ENCODE assay signal across 11 mouse cellular contexts in the genomic region with DNA sequence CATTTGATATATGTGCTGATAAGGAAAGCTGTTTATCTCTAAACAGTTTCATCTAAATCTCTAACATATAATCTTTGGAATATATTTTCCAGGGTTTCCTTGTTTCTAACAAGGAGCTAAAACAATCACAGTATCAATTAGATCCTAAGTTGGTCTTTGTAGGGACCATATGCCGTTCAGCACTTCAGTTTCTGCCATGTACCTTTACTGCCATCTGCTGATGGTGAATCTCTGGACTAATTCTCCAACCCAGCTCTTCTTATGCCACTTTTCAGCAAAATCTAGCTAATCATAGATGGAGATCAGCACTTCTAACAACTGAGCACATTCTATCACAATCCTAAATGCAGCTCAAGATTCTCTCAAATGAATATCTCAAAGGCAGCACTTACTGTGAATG.
DNase-seq lines count a peak whose midpoint lies in the region; ATAC-seq lines count a peak whose summit lies in the region.
"Had no signal": no experiment of that assay in that cellular context is flagged by ENCODE, and none has a peak within 500 bp of the region (broad histone marks: within the 10 kb centered on the region; RNA-seq: fewer than 3 reads in every experiment).

No protein-coding gene starts in this region.

- no peak overlapping the region for H3K9ac ChIP-seq in neural tube, embryonic 13.5 days
- H3K9ac ChIP-seq: kidney, embryonic 15.5 days had no signal

- H3K27ac ChIP-seq in neural tube, embryonic 13.5 days (replicated peaks): no peak overlapping the region
- H3K27ac ChIP-seq in limb, embryonic 10.5 days: no peak overlapping the region
- H3K27ac ChIP-seq: kidney, embryonic 15.5 days had no signal

- no peaks in the 10 kb centered on the region for H3K36me3 ChIP-seq in neural tube, embryonic 13.5 days
- H3K36me3 ChIP-seq in limb, embryonic 10.5 days: no peaks in the 10 kb centered on the region
- H3K36me3 ChIP-seq: kidney, embryonic 15.5 days had no signal

- H3K4me2 ChIP-seq in neural tube, embryonic 13.5 days: no peak overlapping the region
- H3K4me2 ChIP-seq: kidney, embryonic 15.5 days had no signal

- peak; percentile 53 for DNase-seq in cerebellum, postnatal 14 days
- no peak for DNase-seq in cerebellum, adult 11-12 months
- no peak for DNase-seq in neural tube, embryonic 10.5 days (ENCODE audit: extremely low spot score, low spot score)
- peak; percentile 69 to 71 for DNase-seq in left cerebral cortex, postnatal 14 days (ENCODE audit: low spot score in 2 of 2)
- DNase-seq in gastrocnemius, postnatal 25 days: no peak
- no peak for DNase-seq in thymus, adult 18-20 months
- no peak for DNase-seq in limb, embryonic 10.5 days (ENCODE audit: low spot score)
- DNase-seq: cerebellum, postnatal 36 days; heart, adult 11 months had no signal

- ATAC-seq in neural tube, embryonic 13.5 days (ENCODE audit: low read depth): 0 out of 2 replicates have a peak, but pooled peaks have one; percentile 47

- no peaks in the 10 kb centered on the region for H3K27me3 ChIP-seq in neural tube, embryonic 13.5 days
- no peaks in the 10 kb centered on the region for H3K27me3 ChIP-seq in limb, embryonic 10.5 days (ENCODE audit: low read depth, poor library complexity, severe bottlenecking)
- H3K27me3 ChIP-seq: kidney, embryonic 15.5 days had no signal

- H3K4me3 ChIP-seq in neural tube, embryonic 13.5 days: no peak overlapping the region
- H3K4me3 ChIP-seq in limb, embryonic 10.5 days: no peak overlapping the region
- H3K4me3 ChIP-seq: kidney, embryonic 15.5 days had no signal

- H3K9me3 ChIP-seq in neural tube, embryonic 13.5 days: no peaks in the 10 kb centered on the region
- no peaks in the 10 kb centered on the region for H3K9me3 ChIP-seq in limb, embryonic 10.5 days (replicated peaks)
- H3K9me3 ChIP-seq: kidney, embryonic 15.5 days had no signal

- WGBS in neural tube, embryonic 13.5 days: 18% methylated on average over 1 of the region's 1 CpGs
- WGBS in limb, embryonic 10.5 days: 40% methylated on average over 1 of the region's 1 CpGs

- H3K4me1 ChIP-seq in neural tube, embryonic 13.5 days (replicated peaks): no peaks in the 10 kb centered on the region
- H3K4me1 ChIP-seq in limb, embryonic 10.5 days: no peaks in the 10 kb centered on the region
- H3K4me1 ChIP-seq: kidney, embryonic 15.5 days had no signal

- intact Hi-C loops in left cerebral cortex, postnatal 14 days (cut with DNase I): no loop called here

Comparison
In these comparisons a context has a peak if more than half of its experiments do, and no peak if none do; other contexts are left out.
1. DNase-seq: peak in cerebellum, postnatal 14 days (2 of 2) and left cerebral cortex, postnatal 14 days (2 of 2); none in cerebellum, adult 11-12 months (single experiment), neural tube, embryonic 10.5 days (single experiment), gastrocnemius, postnatal 25 days (single experiment), thymus, adult 18-20 months (0 of 2) and limb, embryonic 10.5 days (single experiment).